Mouse (Mus musculus): ENCODE results near the gene Ctdspl. TPM values are rescaled to one million over a fixed set of nuclear protein-coding genes. Genes with fewer than 3 reads are reported as not detected.

The Ctdspl gene
- total RNA-seq (2021), result 10 to 100 TPM; 34.4 to 38.3 TPM

- peak; percentile 71 to 83 for DNase-seq (ENCODE audit: low spot score in 2 of 2)
- intact Hi-C loops (cut with DNase I), result loop anchor here (2.0 to 10.0 kb wide), 4 partner anchors 51 to 419 kb away; partner anchors contain the start of gene Myd88
These were observed at the start of gene Ctdspl for GRCm38 (mm10) chr9:118926111-118926650. TSS of gene Ctdspl (plus strand) at chr9:118926453.

- no peak for DNase-seq (ENCODE audit: low spot score in 2 of 2)
- intact Hi-C loops (cut with DNase I), result no loop called here
These were observed 49.4 kb upstream of the Ctdspl start for GRCm38 (mm10) chr9:118876902-118877301.

GRCm38 (mm10) chr9:118877365-118878008 lies 48.8 kb upstream of the Ctdspl start:
- intact Hi-C loops (cut with DNase I), result no loop called here
- DNase-seq (ENCODE audit: low spot score in 2 of 2), result no peak

GRCm38 (mm10) chr9:118878596-118878995 lies 47.7 kb upstream of the Ctdspl start:
- intact Hi-C loops (cut with DNase I), result no loop called here
- no peak for DNase-seq (ENCODE audit: low spot score in 2 of 2)

- intact Hi-C loops (cut with DNase I), result no loop called here
- no peak for DNase-seq (ENCODE audit: low spot score in 2 of 2)
These were observed 44.8 kb upstream of the Ctdspl start for GRCm38 (mm10) chr9:118881281-118881945.

GRCm38 (mm10) chr9:118881946-118882284 lies 44.3 kb upstream of the Ctdspl start:
- intact Hi-C loops (cut with DNase I), result no loop called here
- DNase-seq (ENCODE audit: low spot score in 2 of 2), result no peak

- intact Hi-C loops (cut with DNase I), result no loop called here
- no peak for DNase-seq (ENCODE audit: low spot score in 2 of 2)
These were observed 43.1 kb upstream of the Ctdspl start for GRCm38 (mm10) chr9:118883150-118883549.

- intact Hi-C loops (cut with DNase I), result no loop called here
- no peak for DNase-seq (ENCODE audit: low spot score in 2 of 2)
These were observed 40.5 kb upstream of the Ctdspl start for GRCm38 (mm10) chr9:118885785-118886184.

GRCm38 (mm10) chr9:118887201-118887600 lies 39.1 kb upstream of the Ctdspl start:
- DNase-seq (ENCODE audit: low spot score in 2 of 2), result no peak
- intact Hi-C loops (cut with DNase I), result no loop called here

- DNase-seq (ENCODE audit: low spot score in 2 of 2), result no peak
- intact Hi-C loops (cut with DNase I), result no loop called here
These were observed 38.5 kb upstream of the Ctdspl start for GRCm38 (mm10) chr9:118887734-118888133.

- no peak for DNase-seq (ENCODE audit: low spot score in 2 of 2)
- intact Hi-C loops (cut with DNase I), result no loop called here
These were observed 36.1 kb upstream of the Ctdspl start for GRCm38 (mm10) chr9:118890149-118890548.

GRCm38 (mm10) chr9:118890645-118891044 lies 35.6 kb upstream of the Ctdspl start:
- intact Hi-C loops (cut with DNase I), result no loop called here
- DNase-seq (ENCODE audit: low spot score in 2 of 2), result no peak

GRCm38 (mm10) chr9:118891068-118891467 lies 35.2 kb upstream of the Ctdspl start:
- intact Hi-C loops (cut with DNase I), result no loop called here
- no peak for DNase-seq (ENCODE audit: low spot score in 2 of 2)

- DNase-seq (ENCODE audit: low spot score in 2 of 2), result no peak
- intact Hi-C loops (cut with DNase I), result no loop called here
These were observed 34.7 kb upstream of the Ctdspl start for GRCm38 (mm10) chr9:118891593-118891992.

- intact Hi-C loops (cut with DNase I), result no loop called here
- no peak for DNase-seq (ENCODE audit: low spot score in 2 of 2)
These were observed 31.2 kb upstream of the Ctdspl start for GRCm38 (mm10) chr9:118895101-118895500.

GRCm38 (mm10) chr9:118900677-118901076 lies 25.6 kb upstream of the Ctdspl start:
- intact Hi-C loops (cut with DNase I), result no loop called here

GRCm38 (mm10) chr9:118901917-118902316 lies 24.3 kb upstream of the Ctdspl start:
- no peak for DNase-seq (ENCODE audit: low spot score in 2 of 2)
- intact Hi-C loops (cut with DNase I), result no loop called here

More at GRCm38 (mm10) chr9:118900677-118901076, 25.6 kb upstream of the Ctdspl start:
- no peak for DNase-seq (ENCODE audit: low spot score in 2 of 2)

- intact Hi-C loops (cut with DNase I), result loop anchor here (2.0 kb wide), 1 partner anchor 319 kb away; no protein-coding TSS in a partner anchor
- peak; percentile 68 to 80 for DNase-seq (ENCODE audit: low spot score in 2 of 2)
These were observed 18.2 kb upstream of the Ctdspl start for GRCm38 (mm10) chr9:118907934-118908620.

GRCm38 (mm10) chr9:118913048-118913447 lies 13.2 kb upstream of the Ctdspl start:
- no peak for DNase-seq (ENCODE audit: low spot score in 2 of 2)
- intact Hi-C loops (cut with DNase I), result loop anchor here (10.0 kb wide), 1 partner anchor 282 kb away; no protein-coding TSS in a partner anchor

- intact Hi-C loops (cut with DNase I), result loop anchor here (10.0 kb wide), 1 partner anchor 281 kb away; no protein-coding TSS in a partner anchor
- DNase-seq (ENCODE audit: low spot score in 2 of 2), result no peak
These were observed 12.6 kb upstream of the Ctdspl start for GRCm38 (mm10) chr9:118913613-118914012.

All from left cerebral cortex, postnatal 36 days (tissue).